Mouse (Mus musculus) G1E (cell line): ENCODE results near the gene Actr1b.

Source experiments
- CTCF ChIP-seq: IDR thresholded peaks from 2 replicates; pipeline ENCODE4 v1.5.1; 2012; ENCODE audit warnings: low read depth, low read length, inconsistent platforms, mixed read lengths
- GATA1 ChIP-seq: IDR thresholded peaks from 2 replicates; pipeline ENCODE4 v1.6.1; 2012; ENCODE audit warnings: borderline replicate concordance, low read length, inconsistent platforms, mixed read lengths
- TAL1 ChIP-seq: conservative IDR thresholded peaks from 2 replicates; pipeline ENCODE4 v1.6.1; 2012; ENCODE audit warnings: low read depth, low read length, inconsistent platforms, mixed read lengths

GRCm38 (mm10) chr1:36711104-36711503 is 3.1 kb downstream of the Actr1b start:
- TF ChIP-seq CTCF (no peak), GATA1 (no peak), TAL1 (no peak)
